ENCODE assay signal across 8 mouse cellular contexts in the genomic region with DNA sequence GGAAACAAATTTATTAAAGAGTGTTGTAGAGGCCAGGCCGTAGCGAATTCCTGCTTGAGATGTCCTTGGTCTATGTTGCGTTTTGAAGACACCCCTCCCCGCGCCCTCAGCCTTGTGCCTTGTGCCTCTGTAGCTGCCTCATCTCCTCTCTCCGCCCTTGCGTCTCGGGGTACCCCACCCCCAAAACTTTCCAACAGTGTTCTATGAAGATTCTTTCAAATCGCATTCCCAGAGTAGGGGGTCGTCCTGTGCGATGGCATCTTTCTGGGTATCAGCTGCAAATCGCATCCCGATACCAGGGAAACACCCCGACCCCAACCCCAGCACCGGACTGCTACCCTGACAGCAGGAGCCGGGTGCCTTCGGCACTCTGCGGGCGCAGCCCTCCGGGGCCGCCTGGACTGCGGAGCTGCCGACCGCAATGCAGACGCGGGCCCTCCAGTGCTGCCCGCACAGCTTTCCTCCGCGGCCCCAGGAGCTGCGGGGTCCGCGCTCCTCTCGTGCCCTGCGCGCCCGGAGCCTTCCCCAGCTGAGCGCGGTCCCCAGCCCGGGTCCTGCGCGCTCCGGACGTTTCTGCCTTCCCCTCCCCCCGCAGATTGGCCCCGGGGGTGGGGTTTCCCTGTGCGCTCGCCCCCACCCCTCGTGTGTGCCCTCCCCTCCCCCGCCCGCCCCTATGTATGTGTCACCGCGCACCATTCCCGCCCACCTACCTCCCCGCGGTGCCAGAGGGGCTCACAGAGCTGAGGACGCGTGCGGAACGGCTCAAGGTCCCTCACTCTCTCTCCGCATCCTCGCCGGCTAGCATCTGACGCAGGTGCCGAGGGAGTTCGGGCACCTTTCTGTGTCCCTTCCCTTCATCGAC. TPM values are rescaled to one million over a fixed set of nuclear protein-coding genes. Genes with fewer than 3 reads are reported as not detected.
DNase-seq lines count a peak whose midpoint lies in the region; ATAC-seq and TF ChIP-seq lines count a peak whose summit lies in the region.

No protein-coding gene starts in this region.

- no peak for TF ChIP-seq CTCF in layer of hippocampus, adult 2 months (conservative IDR thresholded peaks at IDR 0.05)

- H3K27me3 ChIP-seq in forebrain, embryonic 13.5 days = peaks cover 74% of the 10 kb centered on the region
- H3K27me3 ChIP-seq in midbrain, embryonic 13.5 days = peaks cover 65% of the 10 kb centered on the region

- H3K4me1 ChIP-seq in forebrain, embryonic 13.5 days = peaks cover 19% of the 10 kb centered on the region
- H3K4me1 ChIP-seq in midbrain, embryonic 13.5 days (replicated peaks) = peaks cover 21% of the 10 kb centered on the region

- H3K36me3 ChIP-seq in forebrain, embryonic 13.5 days (ENCODE audit: poor library complexity, severe bottlenecking) = no peaks in the 10 kb centered on the region
- no peaks in the 10 kb centered on the region for H3K36me3 ChIP-seq in midbrain, embryonic 13.5 days

- H3K27ac ChIP-seq in layer of hippocampus, adult 2 months = no peak overlapping the region
- no peak overlapping the region for H3K27ac ChIP-seq in forebrain, embryonic 13.5 days
- H3K27ac ChIP-seq in midbrain, embryonic 13.5 days = no peak overlapping the region

- under 1% methylated on average over 60 of the region's 66 CpGs for WGBS in forebrain, embryonic 13.5 days
- 2% methylated on average over 54 of the region's 66 CpGs for WGBS in midbrain, embryonic 13.5 days

- peak overlapping the region; percentile 94 for H3K4me2 ChIP-seq in forebrain, embryonic 13.5 days
- peak overlapping the region; percentile 98 for H3K4me2 ChIP-seq in midbrain, embryonic 13.5 days (replicated peaks)

- H3K4me3 ChIP-seq in layer of hippocampus, adult 2 months = peak overlapping the region; percentile 58
- H3K4me3 ChIP-seq in forebrain, embryonic 13.5 days = peak overlapping the region; percentile 52
- peak overlapping the region; percentile 53 for H3K4me3 ChIP-seq in midbrain, embryonic 13.5 days (replicated peaks)

- peak overlapping the region; percentile 62 for H3K9ac ChIP-seq in forebrain, embryonic 13.5 days
- H3K9ac ChIP-seq in midbrain, embryonic 13.5 days (replicated peaks) = peak overlapping the region; percentile 54

- peak; percentile 76 for ATAC-seq in forebrain, embryonic 13.5 days
- ATAC-seq in midbrain, embryonic 13.5 days = peak; percentile 76
- no peak for ATAC-seq in erythroid progenitor cell, adult 5-6 weeks (replicated peaks; ENCODE audit: low FRiP score, poor library complexity, severe bottlenecking)

- DNase-seq in layer of hippocampus, adult 2 months (ENCODE audit: low spot score in 2 of 2) = no peak
- DNase-seq in layer of hippocampus, adult 8-10 months (ENCODE audit: low spot score in 2 of 2) = no peak
- peak; percentile 13 for DNase-seq in adrenal gland, postnatal 10 days
- no peak for DNase-seq in spleen, postnatal 10 days (ENCODE audit: low spot score in 2 of 2)
- DNase-seq in heart, adult 18-20 months = no peak

- H3K9me3 ChIP-seq in forebrain, embryonic 13.5 days (replicated peaks) = no peaks in the 10 kb centered on the region
- H3K9me3 ChIP-seq in midbrain, embryonic 13.5 days = no peaks in the 10 kb centered on the region

RNA-seq across cellular contexts. Expression of a gene that starts 0.5 kb away (rescaled TPM):
- 1 to 10 TPM; 3.9 to 4.6 TPM for total RNA-seq in layer of hippocampus, adult 2 months (2021)
- 1 to 10 TPM; 3.0 to 4.4 (median 4.0) TPM for total RNA-seq in layer of hippocampus, adult 8-10 months (2022)
- 1 to 10 TPM in 1 of 2 experiments, under 1 TPM in 1; 0.45 to 2.6 TPM for total RNA-seq in adrenal gland, postnatal 10 days (2021)
- 0.03 TPM in 1 of 2 replicates, not detected in the other for polyA plus RNA-seq in forebrain, embryonic 13.5 days (2015; fragmentation: Nextera tagmentation; extraction: Ambion mirVana)
- polyA plus RNA-seq in midbrain, embryonic 13.5 days (2015; fragmentation: Nextera tagmentation; extraction: Ambion mirVana) = 0.08 TPM in 2 replicates
- total RNA-seq in erythroid progenitor cell, adult 5-6 weeks (2015; ENCODE audit: low replicate concordance) = not detected in 2 replicates
- total RNA-seq in erythroid progenitor cell, adult 5-6 weeks (2017; ENCODE audit: low replicate concordance) = not detected in 2 replicates
- under 1 TPM; 0.10 to 0.28 TPM for total RNA-seq in heart, adult 18-20 months (2021)
